Mouse (Mus musculus) myocyte (in vitro differentiated cells): Measurements from ENCODE around the gene Sidt2. TPM values are rescaled to one million over a fixed set of nuclear protein-coding genes. Genes with fewer than 3 reads are reported as not detected.
A peak's percentile ranks its signal among the peaks of the same experiment; 100 is the strongest.

Experiments
- H3K27me3 ChIP-seq: one replicate; pipeline ENCODE4 v1.6.1; 2011; ENCODE audit not compliant: control insufficient read depth, insufficient read depth, insufficient read length
- H3K36me3 ChIP-seq: one replicate; pipeline ENCODE4 v1.6.1; 2011; ENCODE audit not compliant: control insufficient read depth, insufficient read depth
- H3K4me2 ChIP-seq: one replicate; pipeline ENCODE4 v1.6.1; 2011; ENCODE audit warnings: low read depth, control low read depth
- H3K4me3 ChIP-seq: one replicate; pipeline ENCODE4 v1.5.1; 2011; ENCODE audit warnings: mild to moderate bottlenecking, control low read depth, moderate library complexity
- H3K79me2 ChIP-seq: one replicate; pipeline ENCODE4 v1.6.1; 2011; ENCODE audit not compliant: control insufficient read depth, insufficient read depth
- H3ac ChIP-seq: one replicate; pipeline ENCODE4 v1.6.1; 2011; ENCODE audit not compliant: control insufficient read depth, insufficient read length
- CEBPB ChIP-seq: IDR thresholded peaks from 2 replicates; pipeline ENCODE4 v1.6.1; 2011; ENCODE audit warnings: mild to moderate bottlenecking, moderate library complexity; ENCODE audit not compliant: poor library complexity, insufficient read depth, severe bottlenecking
- E2F4 ChIP-seq: IDR thresholded peaks from one replicate; pipeline ENCODE4 v1.6.1; 2011; ENCODE audit warnings: mild to moderate bottlenecking, control low read depth, moderate library complexity; ENCODE audit not compliant: insufficient read depth
- MAX ChIP-seq: IDR thresholded peaks from one replicate; pipeline ENCODE4 v1.6.1; 2011; ENCODE audit warnings: low read depth, mild to moderate bottlenecking, control low read depth
- MYOD1 ChIP-seq, 3 experiments: IDR thresholded peaks; one replicate each; pipeline ENCODE4 v1.6.1; 2011; ENCODE audit warnings: control low read depth in 2 of 3, low read depth in 2 of 3, mild to moderate bottlenecking in 2 of 3, moderate library complexity in 1 of 3; ENCODE audit not compliant: insufficient read length in 2 of 3, control insufficient read depth in 1 of 3
- MYOG ChIP-seq, 3 experiments: IDR thresholded peaks; one replicate each; pipeline ENCODE4 v1.6.1; 2011; ENCODE audit warnings: control low read depth in 2 of 3, low read depth in 2 of 3, mild to moderate bottlenecking in 2 of 3; ENCODE audit not compliant: insufficient read length in 2 of 3, control insufficient read depth in 1 of 3, insufficient read depth in 1 of 3
- POLR2A ChIP-seq: IDR thresholded peaks from one replicate; pipeline ENCODE4 v1.6.1; 2011; ENCODE audit warnings: low read depth, mild to moderate bottlenecking, control low read depth, moderate library complexity; ENCODE audit not compliant: insufficient read length
- POLR2AphosphoS2 ChIP-seq: IDR thresholded peaks from one replicate; pipeline ENCODE4 v1.6.1; 2011; ENCODE audit warnings: low read depth, control low read depth; ENCODE audit not compliant: insufficient read length
- REST ChIP-seq: IDR thresholded peaks from one replicate; pipeline ENCODE4 v1.6.1; 2011; ENCODE audit warnings: mild to moderate bottlenecking, control low read depth, moderate library complexity; ENCODE audit not compliant: insufficient read depth, insufficient read length
- SRF ChIP-seq: IDR thresholded peaks from one replicate; pipeline ENCODE4 v1.6.1; 2011; ENCODE audit warnings: low read depth; ENCODE audit not compliant: control insufficient read depth, insufficient read length
- TCF12 ChIP-seq: IDR thresholded peaks from one replicate; pipeline ENCODE4 v1.6.1; 2011; ENCODE audit warnings: mild to moderate bottlenecking, control low read depth; ENCODE audit not compliant: poor library complexity, insufficient read depth, severe bottlenecking
- TCF3 ChIP-seq: IDR thresholded peaks from one replicate; pipeline ENCODE4 v1.6.1; 2011; ENCODE audit warnings: low read depth, control low read depth; ENCODE audit not compliant: insufficient read length
- USF1 ChIP-seq: IDR thresholded peaks from one replicate; pipeline ENCODE4 v1.6.1; 2011; ENCODE audit warnings: low read depth, mild to moderate bottlenecking, control low read depth, moderate library complexity
- polyA plus RNA-seq: library from polyadenylated mRNA; unstranded; fragments of >200 nt; fragmentation: generic; extraction: Trizol; gene quantifications from one replicate; pipeline ENCODE4 v1.2.1, GENCODE M21; 2012; ENCODE audit warnings: missing spikeins

Gene Sidt2
- polyA plus RNA-seq, 1 experiment, result 59.9 TPM

- TF ChIP-seq USF1, result no peak
- TF ChIP-seq TCF3, result no peak
- no peak for TF ChIP-seq E2F4
- TF ChIP-seq SRF, result no peak
- no peak for TF ChIP-seq REST
- no peak for TF ChIP-seq MYOD1 (IDR thresholded peaks at IDR 0.05; ENCODE audit: control insufficient read depth in 1 of 3, insufficient read length in 2 of 3, low read depth in 2 of 3)
- no peak for TF ChIP-seq CEBPB
- TF ChIP-seq MYOG (IDR thresholded peaks at IDR 0.05; ENCODE audit: control insufficient read depth in 1 of 3, insufficient read depth in 1 of 3, insufficient read length in 2 of 3, low read depth in 2 of 3), result no peak
- no peak for TF ChIP-seq POLR2A
- TF ChIP-seq MAX, result no peak
- H3K4me2 ChIP-seq, result no peak overlapping the region
- H3K4me3 ChIP-seq, result no peak overlapping the region
- H3K36me3 ChIP-seq, result peaks cover under 1% of the 10 kb centered on the region
- no peak overlapping the region for H3ac ChIP-seq
- H3K79me2 ChIP-seq, result no peaks in the 10 kb centered on the region
- H3K27me3 ChIP-seq, result no peaks in the 10 kb centered on the region
These were observed 22.3 kb downstream of the Sidt2 start for GRCm38 (mm10) chr9:45932571-45933415.

- no peaks in the 10 kb centered on the region for H3K79me2 ChIP-seq
- no peak overlapping the region for H3K4me3 ChIP-seq
- H3ac ChIP-seq, result no peak overlapping the region
- H3K27me3 ChIP-seq, result no peaks in the 10 kb centered on the region
- no peak overlapping the region for H3K4me2 ChIP-seq
- TF ChIP-seq POLR2A (no peak), E2F4 (no peak), USF1 (no peak), SRF (no peak), CEBPB (no peak), TCF12 (no peak), MAX (no peak)
- peaks cover 9% of the 10 kb centered on the region for H3K36me3 ChIP-seq
These were observed 23.1 kb downstream of the Sidt2 start for GRCm38 (mm10) chr9:45931958-45932357.

GRCm38 (mm10) chr9:45929285-45929684 lies 25.8 kb downstream of the Sidt2 start:
- Histone ChIP-seq H3K36me3 (peaks cover 21% of the 10 kb centered on the region), H3K27me3 (no peaks in the 10 kb centered on the region), H3ac (no peak overlapping the region), H3K4me3 (no peak overlapping the region), H3K4me2 (no peak overlapping the region), H3K79me2 (no peaks in the 10 kb centered on the region)
- TF ChIP-seq MYOG (IDR thresholded peaks at IDR 0.05; ENCODE audit: control insufficient read depth in 1 of 3, insufficient read depth in 1 of 3, insufficient read length in 2 of 3, low read depth in 2 of 3) (peak in 2 of 3 experiments; percentile 4 to 61), CEBPB (no peak), MYOD1 (IDR thresholded peaks at IDR 0.05; ENCODE audit: control insufficient read depth in 1 of 3, insufficient read length in 2 of 3, low read depth in 2 of 3) (peak in 2 of 3 experiments; percentile 69 to 71), SRF (no peak), USF1 (no peak), TCF12 (no peak), REST (no peak)

GRCm38 (mm10) chr9:45919895-45920294 lies 35.2 kb downstream of the Sidt2 start:
- no peak overlapping the region for H3K4me3 ChIP-seq
- no peaks in the 10 kb centered on the region for H3K27me3 ChIP-seq
- H3K4me2 ChIP-seq, result no peak overlapping the region
- H3ac ChIP-seq, result no peak overlapping the region
- peaks cover 18% of the 10 kb centered on the region for H3K36me3 ChIP-seq
- no peak for TF ChIP-seq CEBPB
- TF ChIP-seq REST, result no peak
- TF ChIP-seq TCF3, result no peak
- no peak for TF ChIP-seq POLR2A
- TF ChIP-seq TCF12, result no peak
- TF ChIP-seq E2F4, result no peak
- TF ChIP-seq USF1, result no peak
- no peak for TF ChIP-seq POLR2AphosphoS2
- no peak for TF ChIP-seq MAX
- TF ChIP-seq SRF, result no peak
- no peak for TF ChIP-seq MYOG (IDR thresholded peaks at IDR 0.05; ENCODE audit: control insufficient read depth in 1 of 3, insufficient read depth in 1 of 3, insufficient read length in 2 of 3, low read depth in 2 of 3)
- TF ChIP-seq MYOD1 (IDR thresholded peaks at IDR 0.05; ENCODE audit: control insufficient read depth in 1 of 3, insufficient read length in 2 of 3, low read depth in 2 of 3), result no peak
- H3K79me2 ChIP-seq, result no peaks in the 10 kb centered on the region
